Mouse (Mus musculus): ENCODE data around the gene Vps36.

- TF ChIP-seq CTCF (IDR thresholded peaks at IDR 0.05; ENCODE audit: control insufficient read depth, insufficient read depth, insufficient replicate concordance, low read depth, low read length) (no peak), POLR2A (IDR thresholded peaks at IDR 0.05; ENCODE audit: control insufficient read depth, low read depth, low read length) (no peak)
These were observed 30.4 kb upstream of the Vps36 start for GRCm38 (mm10) chr8:22162206-22162605.

Data from testis, adult 2 months (tissue).